ENCODE assay signal across 13 mouse cellular contexts in the genomic region with DNA sequence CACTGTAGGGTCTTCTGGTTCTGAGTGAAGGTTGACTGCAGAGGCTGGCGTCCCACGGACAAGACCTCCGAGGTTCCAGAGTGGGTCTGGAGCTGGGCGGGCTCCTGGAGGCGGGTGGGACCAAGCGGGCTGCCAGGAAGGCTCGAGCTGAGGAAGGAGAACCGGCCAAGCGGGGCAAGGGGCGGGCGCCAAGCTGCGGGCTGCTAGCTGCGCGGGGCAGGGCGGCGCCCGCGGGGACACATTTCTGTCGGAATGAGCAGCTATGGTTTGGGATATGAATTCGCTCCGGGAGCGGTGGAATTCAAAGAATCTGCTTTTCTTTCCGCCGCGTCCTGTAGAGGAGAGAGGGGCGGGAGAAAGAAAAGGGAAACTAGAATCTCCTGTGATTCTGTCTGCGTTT. TPM values are rescaled to one million over a fixed set of nuclear protein-coding genes. Genes with fewer than 3 reads are reported as not detected.
A peak's percentile ranks its signal among the peaks of the same experiment; 100 is the strongest.
DNase-seq lines count a peak whose midpoint lies in the region; ATAC-seq lines count a peak whose summit lies in the region.
"Had no signal": no experiment of that assay in that cellular context is flagged by ENCODE, and none has a peak within 500 bp of the region (broad histone marks: within the 10 kb centered on the region; RNA-seq: fewer than 3 reads in every experiment).

No protein-coding gene starts in this region.

- WGBS in heart, embryonic 12.5 days = 1% methylated on average over 27 of the region's 27 CpGs
- under 1% methylated on average over 27 of the region's 27 CpGs for WGBS in embryonic facial prominence, embryonic 13.5 days
- WGBS in neural tube, embryonic 13.5 days = under 1% methylated on average over 27 of the region's 27 CpGs
- under 1% methylated on average over 27 of the region's 27 CpGs for WGBS in forebrain, embryonic 13.5 days

- 0 out of 2 replicates have a peak, but pooled peaks cover 5% of the 10 kb centered on the region for H3K4me1 ChIP-seq in heart, embryonic 12.5 days (replicated peaks)
- H3K4me1 ChIP-seq in embryonic facial prominence, embryonic 13.5 days = peaks cover 3% of the 10 kb centered on the region; the same call in 1 of the 2 replicates
- peaks cover 9% of the 10 kb centered on the region for H3K4me1 ChIP-seq in neural tube, embryonic 13.5 days (replicated peaks)
- 0 out of 2 replicates have a peak, but pooled peaks cover 5% of the 10 kb centered on the region for H3K4me1 ChIP-seq in forebrain, embryonic 13.5 days

- H3K4me3 ChIP-seq in heart, embryonic 12.5 days = 0 out of 2 replicates have a peak overlapping the region, but pooled peaks have one; percentile 1
- H3K4me3 ChIP-seq in embryonic facial prominence, embryonic 13.5 days = no peak overlapping the region
- peak overlapping the region; percentile 25 for H3K4me3 ChIP-seq in neural tube, embryonic 13.5 days
- no peak overlapping the region for H3K4me3 ChIP-seq in forebrain, embryonic 13.5 days

- H3K27ac ChIP-seq in heart, embryonic 12.5 days (ENCODE audit: poor library complexity, severe bottlenecking) = no peak overlapping the region
- H3K27ac ChIP-seq in embryonic facial prominence, embryonic 13.5 days = no peak overlapping the region
- 0 out of 2 replicates have a peak overlapping the region, but pooled peaks have one; percentile 28 for H3K27ac ChIP-seq in neural tube, embryonic 13.5 days (replicated peaks)
- no peak overlapping the region for H3K27ac ChIP-seq in forebrain, embryonic 13.5 days

- no peaks in the 10 kb centered on the region for H3K9me3 ChIP-seq in heart, embryonic 12.5 days (replicated peaks)
- H3K9me3 ChIP-seq in embryonic facial prominence, embryonic 13.5 days = no peaks in the 10 kb centered on the region
- no peaks in the 10 kb centered on the region for H3K9me3 ChIP-seq in neural tube, embryonic 13.5 days
- H3K9me3 ChIP-seq in forebrain, embryonic 13.5 days (replicated peaks) = no peaks in the 10 kb centered on the region; the same call in 1 of the 2 replicates

- no peak overlapping the region for H3K9ac ChIP-seq in heart, embryonic 12.5 days
- H3K9ac ChIP-seq in embryonic facial prominence, embryonic 13.5 days = no peak overlapping the region
- H3K9ac ChIP-seq in neural tube, embryonic 13.5 days = peak overlapping the region; percentile 53; the same call in 1 of the 2 replicates
- no peak overlapping the region for H3K9ac ChIP-seq in forebrain, embryonic 13.5 days

- H3K36me3 ChIP-seq in heart, embryonic 12.5 days = no peaks in the 10 kb centered on the region
- no peaks in the 10 kb centered on the region for H3K36me3 ChIP-seq in embryonic facial prominence, embryonic 13.5 days
- H3K36me3 ChIP-seq in neural tube, embryonic 13.5 days = no peaks in the 10 kb centered on the region
- H3K36me3 ChIP-seq in forebrain, embryonic 13.5 days (ENCODE audit: poor library complexity, severe bottlenecking) = no peaks in the 10 kb centered on the region

- DNase-seq in heart, adult 9 months (ENCODE audit: low spot score in 2 of 2) = no peak
- DNase-seq in kidney, postnatal 4 days = peak; percentile 55 to 66
- no peak for DNase-seq in kidney, adult 8-10 months
- no peak for DNase-seq in B cell, adult 2 months
- DNase-seq: cerebellum, adult 9-11 months; lung, adult 18-20 months; right cerebral cortex, postnatal 4 days had no signal

- H3K4me2 ChIP-seq in heart, embryonic 12.5 days = peak overlapping the region; percentile 9; the same call in 1 of the 2 replicates
- peak overlapping the region; percentile 26; the same call in 1 of the 2 replicates for H3K4me2 ChIP-seq in embryonic facial prominence, embryonic 13.5 days
- peak overlapping the region; percentile 32; the same call in 1 of the 2 replicates for H3K4me2 ChIP-seq in neural tube, embryonic 13.5 days
- H3K4me2 ChIP-seq in forebrain, embryonic 13.5 days = no peak overlapping the region

- H3K27me3 ChIP-seq in heart, embryonic 12.5 days (replicated peaks) = peaks cover 99% of the 10 kb centered on the region
- H3K27me3 ChIP-seq in embryonic facial prominence, embryonic 13.5 days = peaks cover 100% of the 10 kb centered on the region
- H3K27me3 ChIP-seq in neural tube, embryonic 13.5 days = peaks cover 100% of the 10 kb centered on the region
- peaks cover 100% of the 10 kb centered on the region for H3K27me3 ChIP-seq in forebrain, embryonic 13.5 days

- ATAC-seq in heart, embryonic 12.5 days (ENCODE audit: insufficient number of reproducible peaks, low FRiP score) = no peak
- ATAC-seq in embryonic facial prominence, embryonic 13.5 days (ENCODE audit: insufficient number of reproducible peaks, insufficient read depth, low FRiP score, low TSS enrichment, low read depth) = no peak
- no peak for ATAC-seq in neural tube, embryonic 13.5 days (ENCODE audit: low read depth)
- ATAC-seq in forebrain, embryonic 13.5 days = no peak

RNA-seq across cellular contexts. Expression of gene Hoxc12, which starts 1.7 kb away (rescaled TPM):
- polyA plus RNA-seq in heart, embryonic 12.5 days (2016; fragmentation: Nextera tagmentation; extraction: Ambion mirVana) = not detected in 2 replicates
- polyA plus RNA-seq in embryonic facial prominence, embryonic 13.5 days (2015; fragmentation: Nextera tagmentation; extraction: Ambion mirVana) = not detected in 2 replicates
- polyA plus RNA-seq in neural tube, embryonic 13.5 days (2015; fragmentation: Nextera tagmentation; extraction: Ambion mirVana) = 7.8 and 12.0 TPM in 2 replicates
- not detected in 2 replicates for polyA plus RNA-seq in forebrain, embryonic 13.5 days (2015; fragmentation: Nextera tagmentation; extraction: Ambion mirVana)
- polyA plus RNA-seq: heart, postnatal 0 days; large intestine, adult 2 months had no signal

RNA-seq across cellular contexts. Expression of gene Hoxc13, which starts 14.0 kb away (rescaled TPM):
- 0.18 TPM in 1 of 2 replicates, not detected in the other for polyA plus RNA-seq in heart, embryonic 12.5 days (2016; fragmentation: Nextera tagmentation; extraction: Ambion mirVana)
- polyA plus RNA-seq in embryonic facial prominence, embryonic 13.5 days (2015; fragmentation: Nextera tagmentation; extraction: Ambion mirVana) = 1.1 and 1.9 TPM in 2 replicates
- 4.9 and 8.4 TPM in 2 replicates for polyA plus RNA-seq in neural tube, embryonic 13.5 days (2015; fragmentation: Nextera tagmentation; extraction: Ambion mirVana)
- not detected in 2 replicates for polyA plus RNA-seq in forebrain, embryonic 13.5 days (2015; fragmentation: Nextera tagmentation; extraction: Ambion mirVana)
- polyA plus RNA-seq: heart, postnatal 0 days; large intestine, adult 2 months had no signal

RNA-seq across cellular contexts. Expression of gene Hoxc11, which starts 19.3 kb away (rescaled TPM):
- not detected in 2 replicates for polyA plus RNA-seq in heart, embryonic 12.5 days (2016; fragmentation: Nextera tagmentation; extraction: Ambion mirVana)
- polyA plus RNA-seq in embryonic facial prominence, embryonic 13.5 days (2015; fragmentation: Nextera tagmentation; extraction: Ambion mirVana) = not detected in 2 replicates
- 2.6 and 3.8 TPM in 2 replicates for polyA plus RNA-seq in neural tube, embryonic 13.5 days (2015; fragmentation: Nextera tagmentation; extraction: Ambion mirVana)
- not detected in 2 replicates for polyA plus RNA-seq in forebrain, embryonic 13.5 days (2015; fragmentation: Nextera tagmentation; extraction: Ambion mirVana)
- polyA plus RNA-seq: heart, postnatal 0 days; large intestine, adult 2 months had no signal

RNA-seq across cellular contexts. Expression of gene Hoxc10, which starts 31.7 kb away (rescaled TPM):
- polyA plus RNA-seq in heart, embryonic 12.5 days (2016; fragmentation: Nextera tagmentation; extraction: Ambion mirVana) = not detected in 2 replicates
- polyA plus RNA-seq in embryonic facial prominence, embryonic 13.5 days (2015; fragmentation: Nextera tagmentation; extraction: Ambion mirVana) = 0.10 TPM in 1 of 2 replicates, not detected in the other
- polyA plus RNA-seq in neural tube, embryonic 13.5 days (2015; fragmentation: Nextera tagmentation; extraction: Ambion mirVana) = 58.5 and 92.4 TPM in 2 replicates
- polyA plus RNA-seq in forebrain, embryonic 13.5 days (2015; fragmentation: Nextera tagmentation; extraction: Ambion mirVana) = not detected in 2 replicates
- polyA plus RNA-seq: heart, postnatal 0 days had no signal

RNA-seq across cellular contexts. Expression of gene Hoxc5, which starts 32.3 kb away (rescaled TPM):
- 0.38 and 0.39 TPM in 2 replicates for polyA plus RNA-seq in heart, embryonic 12.5 days (2016; fragmentation: Nextera tagmentation; extraction: Ambion mirVana)
- polyA plus RNA-seq in embryonic facial prominence, embryonic 13.5 days (2015; fragmentation: Nextera tagmentation; extraction: Ambion mirVana) = 1.1 and 1.8 TPM in 2 replicates
- 18.8 and 32.2 TPM in 2 replicates for polyA plus RNA-seq in neural tube, embryonic 13.5 days (2015; fragmentation: Nextera tagmentation; extraction: Ambion mirVana)
- polyA plus RNA-seq in forebrain, embryonic 13.5 days (2015; fragmentation: Nextera tagmentation; extraction: Ambion mirVana) = not detected in 2 replicates
- polyA plus RNA-seq: heart, postnatal 0 days had no signal

Comparison
In these comparisons a context has a peak if more than half of its experiments do, and no peak if none do; other contexts are left out.
1. DNase-seq: peak in kidney, postnatal 4 days (2 of 2); none in heart, adult 9 months (0 of 2), kidney, adult 8-10 months (0 of 2) and B cell, adult 2 months (0 of 2).
2. H3K4me3 ChIP-seq: peak in heart, embryonic 12.5 days (single experiment) and neural tube, embryonic 13.5 days (single experiment); none in embryonic facial prominence, embryonic 13.5 days (single experiment) and forebrain, embryonic 13.5 days (single experiment).